Mouse (Mus musculus) midbrain, embryonic 15.5 days (tissue): ENCODE results near the gene Ankrd23. TPM values are rescaled to one million over a fixed set of nuclear protein-coding genes. Genes with fewer than 3 reads are reported as not detected.

ENCODE experiments used
- ATAC-seq: fragments of 200-750 bp; cut with Nextera tagmentation; replicated peaks from 2 replicates; pipeline ENCODE4 v1.8.0; 2017; ENCODE audit warnings: moderate TSS enrichment
- H3K27ac ChIP-seq: fragments of 300-500 bp; sonication (generic); 2 replicates; pipeline ENCODE4 v1.5.1; 2015; ENCODE audit warnings: mild to moderate bottlenecking, inconsistent platforms
- H3K27me3 ChIP-seq: fragments of 300-500 bp; sonication (generic); replicated peaks from 2 replicates; pipeline ENCODE4 v1.6.1; 2015; ENCODE audit warnings: inconsistent platforms
- H3K36me3 ChIP-seq: fragments of 300-500 bp; sonication (generic); replicated peaks from 2 replicates; pipeline ENCODE4 v1.6.1; 2015; ENCODE audit warnings: inconsistent platforms
- H3K4me1 ChIP-seq: fragments of 300-500 bp; sonication (generic); 2 replicates; pipeline ENCODE4 v1.6.1; 2015; ENCODE audit warnings: inconsistent platforms
- H3K4me2 ChIP-seq: fragments of 300-500 bp; sonication (generic); 2 replicates; pipeline ENCODE4 v1.6.1; 2015; ENCODE audit warnings: inconsistent platforms, mild to moderate bottlenecking, moderate library complexity
- H3K4me3 ChIP-seq: fragments of 300-500 bp; sonication (generic); 2 replicates; pipeline ENCODE4 v1.5.1; 2015; ENCODE audit warnings: mild to moderate bottlenecking, inconsistent platforms
- H3K9ac ChIP-seq: fragments of 300-500 bp; sonication (generic); 2 replicates; pipeline ENCODE4 v1.6.1; 2015; ENCODE audit warnings: mild to moderate bottlenecking, inconsistent platforms
- H3K9me3 ChIP-seq: fragments of 300-500 bp; sonication (generic); 2 replicates; pipeline ENCODE4 v1.6.1; 2016; ENCODE audit warnings: inconsistent platforms
- WGBS: fragments of 180-500 bp; shearing (Covaris S2); methylation state at CpG from one replicate; pipeline ENCODE4 v1.1.7; 2015; ENCODE audit warnings: mixed read lengths; 5-methylcytosine and 5-hydroxymethylcytosine counted together
- polyA plus RNA-seq: library from polyadenylated mRNA; unstranded; fragments of >200 nt; fragmentation: Nextera tagmentation; extraction: Ambion mirVana; gene quantifications from 2 replicates; pipeline ENCODE4 v1.2.1, GENCODE M21; 2015

The Ankrd23 gene
- polyA plus RNA-seq, 1 experiment from 2014 or later = 23.5 TPM

DNA sequence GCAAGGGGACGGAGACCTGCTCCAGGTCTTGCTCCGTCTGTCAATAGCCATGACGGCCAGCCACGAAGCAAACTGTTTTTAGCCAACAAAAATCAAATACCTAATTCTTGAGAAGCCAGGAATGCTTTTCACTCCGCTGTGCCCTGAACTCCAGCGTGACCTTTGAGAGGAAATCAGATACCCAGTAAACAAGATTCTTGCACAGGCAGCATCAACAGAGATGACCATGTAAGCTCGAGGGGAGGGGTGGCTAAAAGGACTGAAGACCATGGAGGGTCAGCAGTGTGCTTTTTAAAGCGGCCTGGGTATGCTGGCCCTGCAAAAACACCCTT, 320 bp downstream of the Ankrd23 start:
- H3K9ac ChIP-seq = no peak overlapping the region
- WGBS = 88% methylated on average over 8 of the region's 8 CpGs
- H3K4me3 ChIP-seq = no peak overlapping the region
- no peaks in the 10 kb centered on the region for H3K4me1 ChIP-seq
- ATAC-seq = no peak
- no peak overlapping the region for H3K27ac ChIP-seq
- H3K9me3 ChIP-seq = no peaks in the 10 kb centered on the region
- no peaks in the 10 kb centered on the region for H3K27me3 ChIP-seq
- no peak overlapping the region for H3K4me2 ChIP-seq
- peaks cover 17% of the 10 kb centered on the region; the same call in 1 of the 2 replicates for H3K36me3 ChIP-seq

DNA sequence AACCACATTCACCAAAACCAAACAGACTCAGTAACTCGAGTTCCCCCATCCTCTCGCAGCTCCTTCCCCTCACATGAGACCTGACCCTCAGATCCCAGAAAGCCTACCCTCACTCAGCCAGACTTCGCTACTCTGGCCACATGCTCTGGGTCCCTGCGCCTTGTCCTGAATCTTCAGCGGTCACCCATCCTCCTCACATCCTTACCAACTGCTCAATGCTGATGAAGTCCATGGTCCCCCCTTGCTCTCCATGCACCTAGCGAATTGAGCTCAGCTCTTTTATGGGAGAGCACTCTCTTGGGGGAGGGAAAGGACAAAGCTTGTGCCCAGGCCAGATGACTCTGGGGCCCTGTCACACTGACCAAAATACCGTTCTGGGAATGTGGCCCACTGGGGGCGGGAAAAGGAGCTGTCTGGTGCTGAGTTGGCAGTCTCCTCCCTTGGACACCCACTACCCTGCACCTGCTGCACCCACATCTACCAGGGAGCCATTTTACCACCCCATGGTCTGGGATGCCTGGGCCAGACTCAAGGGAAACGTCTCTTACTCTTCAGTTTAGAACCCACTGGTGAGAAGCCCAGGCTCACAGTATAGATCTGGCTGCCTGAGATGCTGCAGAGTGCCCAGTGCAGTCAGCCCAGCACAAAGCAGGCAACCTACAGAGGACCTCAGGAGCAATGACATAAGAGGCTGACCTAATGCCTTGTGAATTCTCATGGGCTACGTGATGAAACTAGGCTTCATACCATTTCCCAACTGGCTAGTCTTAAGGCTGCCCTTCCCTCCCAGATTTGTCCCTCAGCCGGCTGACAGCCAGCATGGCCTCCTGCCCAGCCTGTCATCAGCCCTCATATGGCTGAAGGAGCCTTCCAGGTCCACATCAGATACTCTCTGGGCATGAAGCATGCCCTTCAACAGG, 946 bp downstream of the Ankrd23 start:
- H3K27ac ChIP-seq = no peak overlapping the region

DNA sequence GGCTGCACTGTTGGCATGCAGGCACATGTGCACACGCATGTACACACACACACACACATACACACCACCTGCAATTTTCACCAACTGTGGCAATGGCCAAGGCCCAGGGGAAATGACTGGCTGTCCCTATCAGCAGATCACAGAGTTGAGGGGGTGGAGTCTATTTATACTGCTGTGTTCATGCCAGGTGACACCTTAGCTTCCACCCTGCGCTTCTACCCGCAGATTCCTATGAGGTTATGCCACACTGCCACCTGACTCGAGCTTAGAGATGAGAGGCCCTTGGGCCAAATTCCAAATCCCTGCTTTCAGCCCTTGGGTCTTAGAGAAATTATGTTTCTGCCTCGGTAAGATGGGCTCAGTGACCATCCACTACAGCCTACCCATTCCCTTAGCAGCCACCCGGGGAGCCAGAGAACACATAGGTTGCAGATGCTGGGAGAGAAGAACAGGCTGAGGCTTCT, 2.1 kb downstream of the Ankrd23 start:
- no peak for ATAC-seq
- H3K9me3 ChIP-seq = no peaks in the 10 kb centered on the region
- H3K36me3 ChIP-seq = peaks cover 13% of the 10 kb centered on the region; the same call in 1 of the 2 replicates
- H3K4me1 ChIP-seq = no peaks in the 10 kb centered on the region
- H3K4me2 ChIP-seq = no peak overlapping the region
- H3K27ac ChIP-seq = no peak overlapping the region
- 84% methylated on average over 6 of the region's 6 CpGs for WGBS
- H3K27me3 ChIP-seq = no peaks in the 10 kb centered on the region
- H3K9ac ChIP-seq = no peak overlapping the region
- H3K4me3 ChIP-seq = no peak overlapping the region

More for the DNA sequence above, 946 bp downstream of the Ankrd23 start:
- Histone ChIP-seq H3K9me3 (no peaks in the 10 kb centered on the region), H3K27me3 (no peaks in the 10 kb centered on the region), H3K4me3 (no peak overlapping the region), H3K4me1 (no peaks in the 10 kb centered on the region), H3K36me3 (peaks cover 15% of the 10 kb centered on the region; the same call in 1 of the 2 replicates), H3K9ac (no peak overlapping the region), H3K4me2 (no peak overlapping the region)
- whole genome bisulfite sequencing = 86% methylated on average over 11 of the region's 11 CpGs
- ATAC-seq = no peak

DNA sequence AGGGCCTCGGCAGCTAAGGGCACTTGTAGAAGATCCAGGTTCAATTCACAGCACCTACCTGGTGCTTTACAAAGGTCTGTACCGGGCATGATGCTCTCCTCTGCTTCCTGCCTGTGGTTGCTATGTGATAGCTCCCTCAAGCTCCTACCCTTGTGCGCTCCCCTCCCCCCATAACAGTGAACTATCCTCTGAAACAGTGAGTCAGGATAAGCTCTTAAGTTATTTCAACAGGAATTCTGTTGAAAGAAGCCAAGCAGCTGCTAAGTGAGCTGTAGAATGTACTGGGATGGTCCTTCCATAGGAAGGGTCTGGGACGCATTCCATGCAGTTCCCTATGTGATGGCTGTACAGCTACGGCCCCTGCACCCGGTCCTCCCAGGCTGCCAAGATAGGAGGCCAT, 3.1 kb downstream of the Ankrd23 start:
- H3K4me2 ChIP-seq = no peak overlapping the region
- no peak overlapping the region for H3K4me3 ChIP-seq
- no peaks in the 10 kb centered on the region for H3K27me3 ChIP-seq
- no peak for ATAC-seq
- WGBS = 82% methylated on average over 6 of the region's 6 CpGs
- H3K4me1 ChIP-seq = no peaks in the 10 kb centered on the region
- H3K9me3 ChIP-seq = no peaks in the 10 kb centered on the region
- H3K36me3 ChIP-seq = peaks cover 8% of the 10 kb centered on the region; the same call in 1 of the 2 replicates
- H3K9ac ChIP-seq = no peak overlapping the region
- H3K27ac ChIP-seq = no peak overlapping the region

DNA sequence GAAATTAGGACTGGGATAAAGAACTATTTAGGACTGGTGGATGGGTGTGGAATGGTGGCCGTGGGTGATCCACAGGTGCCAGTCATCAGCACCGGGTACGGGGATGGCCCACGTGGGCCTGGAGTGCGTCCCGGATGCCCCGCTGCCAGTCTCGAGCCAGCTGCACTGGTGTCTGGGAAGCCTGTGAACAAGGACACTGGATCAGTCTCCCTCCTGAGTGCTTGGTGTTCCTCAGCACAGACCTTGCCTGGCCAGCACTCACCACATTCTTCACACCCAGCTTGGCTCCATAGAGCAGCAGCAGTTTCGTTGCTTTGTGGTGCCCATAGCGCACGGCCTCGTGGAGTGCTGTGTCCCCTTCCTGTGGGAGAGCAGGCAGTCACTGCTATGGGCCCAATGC, 5.2 kb downstream of the Ankrd23 start:
- H3K9ac ChIP-seq = no peak overlapping the region
- no peak overlapping the region for H3K27ac ChIP-seq
- H3K9me3 ChIP-seq = no peaks in the 10 kb centered on the region
- no peak overlapping the region for H3K4me2 ChIP-seq
- ATAC-seq = no peak
- H3K4me3 ChIP-seq = no peak overlapping the region
- no peaks in the 10 kb centered on the region for H3K27me3 ChIP-seq
- H3K4me1 ChIP-seq = no peaks in the 10 kb centered on the region
- WGBS = 91% methylated on average over 12 of the region's 12 CpGs
- H3K36me3 ChIP-seq = peaks cover 8% of the 10 kb centered on the region; the same call in 1 of the 2 replicates

DNA sequence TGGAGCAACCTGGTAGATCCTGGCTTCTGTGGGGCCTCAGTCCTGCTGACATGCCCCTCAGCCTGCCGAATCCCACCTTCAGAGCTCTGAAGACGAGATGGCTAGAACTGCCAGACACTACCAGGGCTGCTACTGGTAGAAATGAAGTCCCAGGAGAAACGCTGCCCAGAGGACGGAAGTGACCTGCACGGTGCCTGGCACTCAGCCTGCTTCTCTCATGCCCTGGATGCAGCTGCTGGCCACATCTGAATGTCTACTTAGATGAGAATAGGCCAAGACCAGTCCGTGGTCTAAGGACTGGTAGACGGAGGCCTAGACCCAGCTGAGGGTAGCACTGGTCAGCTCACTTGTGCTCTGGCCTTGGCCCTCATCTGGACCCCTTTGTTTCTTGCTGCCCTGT, 5.7 kb downstream of the Ankrd23 start:
- no peak overlapping the region for H3K27ac ChIP-seq
- WGBS = 91% methylated on average over 7 of the region's 7 CpGs
- H3K4me3 ChIP-seq = no peak overlapping the region
- no peaks in the 10 kb centered on the region for H3K9me3 ChIP-seq
- H3K36me3 ChIP-seq = peaks cover 11% of the 10 kb centered on the region; the same call in 1 of the 2 replicates
- no peak overlapping the region for H3K9ac ChIP-seq
- no peak overlapping the region for H3K4me2 ChIP-seq
- H3K27me3 ChIP-seq = no peaks in the 10 kb centered on the region
- H3K4me1 ChIP-seq = no peaks in the 10 kb centered on the region
- no peak for ATAC-seq

DNA sequence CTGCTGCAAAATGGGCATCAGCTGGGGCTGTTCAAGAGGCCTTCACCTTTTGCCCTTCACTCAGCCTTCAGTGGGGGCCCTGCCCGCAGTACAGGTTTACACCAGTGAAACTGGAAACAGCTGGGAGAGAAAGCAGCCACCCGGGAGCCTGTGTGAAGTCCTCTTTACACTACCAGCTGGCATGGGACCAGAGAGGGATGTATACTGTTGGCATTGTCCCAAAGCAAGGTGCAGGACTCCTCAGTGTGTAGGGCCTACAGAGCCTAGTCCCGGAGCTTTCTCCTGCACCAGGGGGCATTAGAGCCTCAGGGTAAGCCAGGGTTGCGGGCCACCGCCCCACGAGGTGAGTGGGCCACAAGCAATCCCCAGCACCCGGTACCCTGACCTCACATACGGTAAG, 6.2 kb downstream of the Ankrd23 start:
- Histone ChIP-seq H3K9me3 (no peaks in the 10 kb centered on the region), H3K27ac (no peak overlapping the region), H3K4me2 (no peak overlapping the region), H3K4me3 (no peak overlapping the region), H3K36me3 (peaks cover 16% of the 10 kb centered on the region), H3K9ac (no peak overlapping the region), H3K27me3 (no peaks in the 10 kb centered on the region), H3K4me1 (no peaks in the 10 kb centered on the region)
- WGBS = 79% methylated on average over 8 of the region's 8 CpGs
- no peak for ATAC-seq

DNA sequence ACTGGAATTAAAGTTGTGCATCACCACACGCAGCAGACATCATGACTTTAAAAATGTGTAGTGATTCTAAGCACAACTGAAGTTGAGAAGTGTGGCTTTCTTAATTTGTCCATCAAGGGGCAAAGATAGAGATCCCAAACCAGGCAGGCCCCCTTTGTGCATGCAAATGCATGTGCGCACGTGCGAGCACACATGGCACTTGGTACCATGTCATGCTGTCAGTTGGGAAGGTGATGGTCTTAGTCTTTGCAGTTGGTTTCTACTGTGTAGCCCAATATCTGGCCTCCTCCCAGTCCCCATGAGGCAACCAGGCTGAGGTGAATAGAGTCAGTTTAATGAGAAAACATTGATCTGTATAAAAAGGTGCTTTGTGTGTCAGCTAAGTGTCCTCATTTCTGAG, 6.8 kb downstream of the Ankrd23 start:
- Histone ChIP-seq H3K36me3 (peaks cover 22% of the 10 kb centered on the region), H3K4me1 (no peaks in the 10 kb centered on the region), H3K4me2 (no peak overlapping the region), H3K27me3 (no peaks in the 10 kb centered on the region), H3K4me3 (no peak overlapping the region), H3K27ac (no peak overlapping the region), H3K9me3 (no peaks in the 10 kb centered on the region), H3K9ac (no peak overlapping the region)
- ATAC-seq = no peak
- WGBS = 92% methylated on average over 4 of the region's 4 CpGs

DNA sequence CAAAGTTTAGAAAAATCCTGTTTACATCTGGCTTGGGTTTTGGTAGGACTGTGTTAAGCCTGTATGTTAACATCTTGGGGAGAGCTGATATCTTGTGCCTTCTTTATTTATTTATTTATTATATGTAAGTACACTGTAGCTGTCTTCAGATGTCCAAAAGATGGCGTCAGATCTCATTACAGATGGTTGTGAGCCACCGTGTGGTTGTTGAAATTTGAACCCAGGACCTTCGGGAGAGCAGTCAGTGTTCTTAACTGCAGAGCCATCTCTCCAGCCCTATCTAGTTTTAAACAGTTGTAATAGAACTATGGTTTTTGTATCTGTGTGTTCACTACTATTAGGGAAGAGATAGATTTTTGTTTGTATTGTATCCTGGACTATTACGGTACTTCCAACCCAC, 7.4 kb downstream of the Ankrd23 start:
- H3K36me3 ChIP-seq = peaks cover 24% of the 10 kb centered on the region
- H3K9me3 ChIP-seq = no peaks in the 10 kb centered on the region
- WGBS = 94% methylated on average over 4 of the region's 4 CpGs
- H3K4me1 ChIP-seq = no peaks in the 10 kb centered on the region
- no peak overlapping the region for H3K27ac ChIP-seq
- ATAC-seq = no peak
- no peak overlapping the region for H3K4me3 ChIP-seq
- no peak overlapping the region for H3K4me2 ChIP-seq
- H3K9ac ChIP-seq = no peak overlapping the region
- H3K27me3 ChIP-seq = no peaks in the 10 kb centered on the region

DNA sequence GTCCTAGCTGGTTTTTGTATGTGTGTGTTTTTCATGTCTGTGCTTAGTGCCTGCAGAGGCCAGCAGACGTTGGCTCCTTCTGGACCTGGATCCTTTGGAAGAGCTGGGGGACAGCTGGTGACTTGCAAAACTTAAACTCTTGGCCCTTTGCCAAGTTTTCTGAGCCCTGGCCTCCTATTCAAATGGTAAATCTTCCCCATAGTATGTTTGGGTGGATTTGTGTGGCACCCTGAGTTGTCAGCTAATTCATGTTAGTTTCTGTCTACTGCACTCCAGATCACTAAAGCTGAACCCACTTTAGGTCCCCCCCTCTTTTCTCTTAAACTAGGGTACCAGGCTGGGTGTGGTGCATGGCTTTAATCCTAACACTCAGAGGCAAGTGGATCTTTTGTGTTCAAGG, 8.3 kb downstream of the Ankrd23 start:
- Histone ChIP-seq H3K27me3 (no peaks in the 10 kb centered on the region), H3K36me3 (peaks cover 29% of the 10 kb centered on the region), H3K4me3 (no peak overlapping the region), H3K9me3 (no peaks in the 10 kb centered on the region), H3K4me2 (no peak overlapping the region), H3K27ac (peak overlapping the region; percentile 65), H3K4me1 (peaks cover 5% of the 10 kb centered on the region; the same call in 1 of the 2 replicates), H3K9ac (no peak overlapping the region)
- ATAC-seq = 0 out of 2 replicates have a peak, but pooled peaks have one; percentile 8
- WGBS = 7% methylated on average over 1 of the region's 1 CpGs

DNA sequence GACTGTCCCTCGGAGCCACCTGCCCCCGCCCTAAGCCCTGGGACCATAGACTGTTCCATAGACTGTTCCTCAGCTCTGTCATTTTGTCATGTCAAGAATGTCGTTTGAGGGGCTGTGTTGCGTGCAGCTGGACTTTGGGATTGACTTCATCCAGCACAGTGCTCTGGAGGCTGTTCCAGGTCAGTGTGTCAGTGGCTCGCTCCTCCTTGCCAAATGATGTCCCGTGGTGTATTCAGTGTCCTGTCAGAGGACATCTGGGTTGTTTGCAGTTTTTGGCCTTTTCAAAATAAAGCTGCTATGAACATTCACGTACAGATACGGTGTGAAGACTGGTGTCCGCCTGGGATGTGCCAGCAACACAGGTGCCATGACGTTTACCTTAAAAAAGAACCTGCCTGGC, 9.8 kb downstream of the Ankrd23 start:
- no peak overlapping the region for H3K4me2 ChIP-seq
- H3K9me3 ChIP-seq = no peaks in the 10 kb centered on the region
- H3K4me1 ChIP-seq = peaks cover 8% of the 10 kb centered on the region; the same call in 1 of the 2 replicates
- no peak for ATAC-seq
- H3K4me3 ChIP-seq = no peak overlapping the region
- H3K36me3 ChIP-seq = peaks cover 37% of the 10 kb centered on the region
- WGBS = 88% methylated on average over 10 of the region's 10 CpGs
- H3K9ac ChIP-seq = no peak overlapping the region
- H3K27ac ChIP-seq = no peak overlapping the region
- no peaks in the 10 kb centered on the region for H3K27me3 ChIP-seq

DNA sequence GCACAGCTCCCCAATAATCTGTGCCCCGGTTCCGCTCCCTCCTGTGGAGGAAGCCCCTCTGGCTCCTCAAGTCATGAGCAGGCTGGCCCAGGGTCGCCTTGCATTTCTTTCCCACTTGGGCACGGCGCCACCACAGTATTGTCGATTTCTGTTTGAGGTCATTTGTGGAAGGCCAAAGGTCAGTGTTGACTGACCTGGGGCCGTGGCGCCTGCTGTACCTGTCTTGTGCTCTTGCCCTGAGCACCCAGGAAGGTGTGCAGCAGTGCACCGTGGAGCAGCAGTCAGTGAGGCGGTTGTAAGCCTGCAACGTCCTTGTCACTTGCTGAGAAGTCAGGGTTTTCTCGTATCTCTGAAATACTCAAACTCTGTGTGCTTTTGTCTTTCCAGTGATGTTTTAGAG, 10.9 kb downstream of the Ankrd23 start:
- H3K36me3 ChIP-seq = peaks cover 48% of the 10 kb centered on the region
- H3K27me3 ChIP-seq = no peaks in the 10 kb centered on the region
- no peak for ATAC-seq
- H3K4me2 ChIP-seq = no peak overlapping the region
- H3K9ac ChIP-seq = no peak overlapping the region
- no peaks in the 10 kb centered on the region for H3K9me3 ChIP-seq
- no peak overlapping the region for H3K4me3 ChIP-seq
- WGBS = 88% methylated on average over 12 of the region's 12 CpGs
- H3K27ac ChIP-seq = no peak overlapping the region
- peaks cover 8% of the 10 kb centered on the region; the same call in 1 of the 2 replicates for H3K4me1 ChIP-seq

DNA sequence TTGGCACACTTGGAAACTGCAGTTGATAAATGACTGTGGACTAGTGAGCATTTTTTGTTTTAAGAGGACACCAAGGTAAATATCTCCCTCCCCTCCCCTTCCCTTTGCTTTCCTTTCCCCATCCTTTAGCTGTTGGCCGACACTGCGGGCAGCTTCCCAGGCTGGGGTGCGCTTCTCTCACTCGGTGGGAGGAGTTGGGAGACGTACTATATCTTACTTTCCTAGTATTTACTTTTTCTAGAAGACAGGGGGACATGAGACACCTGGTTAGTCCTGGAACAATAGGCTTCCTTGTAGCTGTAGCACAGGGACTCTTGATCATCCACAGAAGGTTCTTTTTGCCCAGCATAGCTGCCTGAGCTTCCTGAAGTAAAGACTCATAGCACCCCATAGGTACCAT, 12.6 kb downstream of the Ankrd23 start:
- H3K4me1 ChIP-seq = peaks cover 8% of the 10 kb centered on the region; the same call in 1 of the 2 replicates
- no peaks in the 10 kb centered on the region for H3K9me3 ChIP-seq
- H3K27me3 ChIP-seq = no peaks in the 10 kb centered on the region
- no peak for ATAC-seq
- no peak overlapping the region for H3K27ac ChIP-seq
- WGBS = 93% methylated on average over 5 of the region's 5 CpGs
- no peak overlapping the region for H3K4me2 ChIP-seq
- H3K36me3 ChIP-seq = peaks cover 55% of the 10 kb centered on the region
- no peak overlapping the region for H3K9ac ChIP-seq
- no peak overlapping the region for H3K4me3 ChIP-seq
